Mouse (Mus musculus) cerebellum, adult 9-11 months (tissue): Measurements from ENCODE around the gene Bbs9.

Experiments
- DNase-seq: peaks from one replicate; pipeline ENCODE4 v3.0.0; 2022

Bbs9 gene

GRCm38 (mm10) chr9:22539546-22539945, 64.0 kb downstream of the Bbs9 start:
- no peak for DNase-seq

DNA sequence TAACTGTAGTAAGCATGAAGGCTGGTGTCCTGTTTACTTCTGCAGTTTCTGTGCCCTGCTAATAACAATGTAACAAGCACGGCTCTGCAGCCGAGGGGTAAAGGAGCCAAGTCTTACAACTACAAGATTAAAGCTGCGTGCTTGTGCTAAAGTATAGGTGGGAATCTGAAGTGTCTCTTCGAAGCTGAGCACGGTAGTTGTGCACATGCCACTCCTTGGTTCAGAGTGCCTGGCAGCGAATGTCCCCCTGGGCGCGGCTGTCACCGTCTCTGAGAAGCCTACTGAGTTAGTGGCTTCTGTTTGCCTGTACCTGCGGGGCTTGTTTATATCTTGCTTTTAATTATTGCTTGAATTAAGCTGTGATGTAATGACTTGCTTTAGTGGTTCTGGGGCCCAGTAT, 65.6 kb downstream of the Bbs9 start:
- no peak for DNase-seq

DNA sequence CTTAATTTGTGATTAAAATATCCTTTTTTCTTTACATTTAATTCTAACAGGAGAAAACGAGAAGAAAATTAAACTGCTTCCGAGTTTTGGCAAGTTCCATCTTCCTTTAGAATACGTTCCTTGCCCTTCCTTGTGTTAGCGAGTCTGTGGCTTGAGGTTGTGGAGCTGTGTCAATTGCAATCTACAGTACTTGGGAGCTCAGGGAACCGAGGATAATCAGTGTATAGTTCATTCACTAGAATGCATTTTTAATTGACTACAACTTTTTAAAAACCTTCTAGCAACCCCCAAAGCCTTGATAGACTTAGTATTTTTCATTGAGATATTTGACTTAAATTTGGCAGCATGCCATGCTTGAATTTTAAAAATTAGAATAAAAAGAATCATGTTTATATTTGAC, 68.0 kb downstream of the Bbs9 start:
- DNase-seq = no peak

DNA sequence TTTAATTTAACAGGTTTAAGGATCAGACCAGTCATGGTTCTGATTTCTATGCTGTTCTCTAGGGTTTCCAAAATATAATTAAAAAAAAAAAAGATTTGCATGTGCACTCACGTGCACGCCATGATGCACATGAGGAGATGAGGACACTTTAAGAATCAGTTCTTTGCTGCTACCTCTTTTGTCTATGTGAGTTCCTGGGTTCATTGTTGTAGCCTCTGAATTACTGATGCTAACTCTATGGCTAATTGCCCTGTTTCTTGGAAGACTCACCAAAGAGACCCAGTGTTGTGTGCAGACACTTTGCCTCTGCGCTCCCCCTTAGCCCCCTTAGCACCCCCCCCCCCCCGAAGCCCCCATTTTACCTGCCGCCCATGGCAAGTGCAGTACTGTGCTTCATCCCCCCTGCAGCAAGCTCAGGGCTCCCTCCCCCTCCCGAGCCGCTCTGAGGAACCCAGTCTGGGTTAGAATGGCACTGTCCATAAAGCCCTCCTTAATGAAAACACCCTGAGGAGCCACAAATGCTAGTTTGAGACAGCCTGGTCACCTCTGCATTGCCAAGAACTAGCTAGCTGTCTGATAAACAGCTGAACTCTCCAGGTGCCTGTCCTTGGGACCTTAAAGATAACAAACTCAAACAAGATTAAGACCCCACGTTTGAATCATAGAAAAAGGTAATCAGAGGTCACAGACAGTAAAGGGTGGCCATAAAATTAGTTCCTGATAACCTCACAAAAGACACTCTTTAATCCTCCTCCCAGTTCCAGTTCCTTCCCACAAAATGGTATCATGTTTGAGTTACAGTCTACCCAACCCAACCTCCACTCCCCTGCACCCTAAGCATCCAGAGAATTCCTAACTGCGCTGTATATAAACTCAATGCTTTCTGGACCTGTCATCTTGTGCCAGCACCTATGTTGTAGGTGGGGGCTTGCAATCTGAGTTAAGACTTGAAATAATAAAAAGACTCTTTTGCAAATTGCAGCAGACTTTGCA, 69.1 kb downstream of the Bbs9 start:
- DNase-seq = no peak

DNA sequence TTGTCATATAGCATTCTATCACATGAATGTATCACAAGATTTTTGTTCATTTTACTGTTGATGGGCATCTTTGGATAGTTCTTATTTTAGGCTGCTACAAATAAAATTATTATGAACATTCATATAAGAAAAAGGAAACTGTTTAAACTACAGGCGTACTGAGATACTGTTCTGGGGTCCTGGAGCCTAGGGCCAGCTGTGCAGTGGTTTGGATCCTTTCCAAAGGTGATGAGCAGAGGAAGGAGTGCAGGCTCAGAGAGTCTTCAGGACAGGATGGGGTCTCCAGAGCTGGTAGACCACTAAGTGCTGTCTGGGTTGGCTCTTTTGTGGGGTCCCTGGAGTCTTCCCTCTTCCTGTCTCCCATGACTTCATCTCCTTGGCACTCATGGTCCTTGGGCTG, 75.8 kb downstream of the Bbs9 start:
- no peak for DNase-seq

- no peak for DNase-seq
Measured at GRCm38 (mm10) chr9:22556076-22556475, 80.6 kb downstream of the Bbs9 start.

GRCm38 (mm10) chr9:22557467-22557866, 82.0 kb downstream of the Bbs9 start:
- peak; percentile 27 for DNase-seq

DNA sequence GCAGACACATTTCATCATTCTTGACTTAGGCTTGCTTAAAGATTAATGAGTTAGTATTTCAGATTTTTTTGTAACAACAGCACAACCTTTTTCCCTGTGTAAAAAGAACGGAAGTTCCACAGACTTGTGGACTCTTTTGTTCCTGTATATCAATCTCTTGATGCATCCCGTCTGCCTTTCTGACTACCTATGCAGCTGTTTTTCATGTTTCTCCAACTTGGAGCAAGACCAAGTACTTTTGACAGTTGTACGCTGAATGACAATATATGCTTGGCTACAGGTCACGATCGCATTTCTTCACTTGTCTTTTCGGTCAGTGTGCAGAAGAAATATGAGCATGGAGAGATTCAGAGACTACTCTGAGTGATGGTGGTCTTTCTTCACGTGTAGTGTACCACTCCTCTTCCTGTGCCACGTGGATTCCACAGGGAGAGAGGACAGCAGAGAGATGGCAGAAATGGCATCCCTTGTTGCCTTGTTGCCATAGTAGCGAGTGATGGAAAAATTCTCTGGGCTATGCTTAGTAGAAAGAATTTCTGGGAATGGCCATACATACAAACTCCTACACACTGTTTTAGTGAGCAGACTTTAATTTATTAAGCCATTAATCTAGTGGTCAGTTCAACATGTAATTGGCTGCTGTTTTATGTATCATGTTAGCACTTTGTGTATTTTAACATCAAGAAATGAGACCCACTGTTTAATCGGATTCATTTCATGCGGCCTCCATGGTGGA, 88.3 kb downstream of the Bbs9 start:
- no peak for DNase-seq

DNA sequence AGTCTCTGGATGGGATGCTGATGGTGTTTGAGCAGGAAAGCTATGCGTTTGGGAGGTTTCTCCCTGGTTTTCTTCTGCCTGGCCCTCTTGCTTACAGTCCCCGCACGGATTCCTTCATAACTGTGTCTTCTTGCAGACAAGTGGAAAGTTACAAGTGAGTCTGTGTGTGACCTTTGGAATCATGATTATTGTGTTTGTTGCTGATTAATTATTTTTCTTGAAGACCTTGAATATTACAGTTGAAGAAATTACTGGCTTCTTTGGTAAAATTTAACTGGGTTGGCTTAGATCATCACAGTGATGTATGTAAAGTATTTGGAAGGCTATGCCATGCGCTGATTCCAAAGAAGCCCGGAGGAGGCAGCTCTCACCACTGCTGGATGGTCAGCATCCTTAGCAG, 92.2 kb downstream of the Bbs9 start:
- no peak for DNase-seq

DNA sequence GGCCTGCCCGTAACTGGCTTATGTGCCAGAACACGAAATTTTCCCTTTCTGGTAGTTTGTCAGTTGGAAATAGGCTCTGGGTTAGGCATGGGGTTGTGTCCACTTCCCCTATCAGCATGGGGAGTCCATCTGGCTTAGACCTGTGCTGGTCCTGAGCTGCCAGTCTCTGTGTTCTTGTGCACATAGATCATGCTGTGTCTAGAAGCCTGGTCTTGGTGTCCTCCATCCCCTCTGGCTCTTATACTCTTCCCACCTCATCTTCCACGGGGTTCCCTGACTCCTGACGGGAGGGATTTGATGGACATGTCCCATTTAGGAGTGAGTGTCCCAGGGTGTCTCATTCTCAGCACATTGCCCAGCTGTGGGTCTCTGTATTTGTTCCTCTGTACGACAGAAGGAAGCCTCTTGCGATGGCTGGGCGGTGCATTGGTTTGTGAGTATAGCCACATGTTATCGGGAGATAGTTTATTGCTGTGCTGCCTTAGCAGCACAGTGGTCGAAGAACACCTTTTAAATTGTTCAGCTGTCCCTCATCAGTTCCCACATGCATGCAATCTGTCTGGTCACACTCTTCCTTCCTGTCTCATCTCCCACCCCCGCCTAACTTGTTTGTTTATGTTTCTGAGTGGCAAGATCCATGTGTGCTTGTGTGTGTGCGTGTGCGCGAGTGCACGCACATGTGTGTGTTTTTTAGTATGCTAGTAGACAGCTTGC, 101.1 kb downstream of the Bbs9 start:
- no peak for DNase-seq

GRCm38 (mm10) chr9:22578266-22578665, 102.8 kb downstream of the Bbs9 start:
- DNase-seq = no peak

DNA sequence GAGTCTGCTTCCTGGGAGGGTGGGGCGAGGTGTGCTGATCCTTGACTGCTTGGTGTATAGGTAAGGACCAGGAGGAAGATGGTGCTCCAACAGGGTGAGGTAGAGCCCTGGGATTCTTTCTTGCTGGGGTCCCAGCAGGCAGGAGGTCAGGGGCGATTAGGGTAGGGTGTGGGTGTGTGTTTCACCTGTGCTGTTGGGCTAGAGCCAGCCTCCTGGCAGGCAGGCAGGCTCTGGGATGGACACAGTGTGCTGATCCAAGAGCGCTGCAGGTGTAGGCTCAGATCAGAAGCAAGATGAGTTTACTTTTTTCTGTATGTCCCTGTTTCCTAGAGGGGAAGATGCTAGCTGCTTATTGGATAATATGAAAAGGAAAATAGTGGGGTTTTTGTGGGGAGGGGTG, 108.7 kb downstream of the Bbs9 start:
- peak; percentile 19 for DNase-seq

- DNase-seq = no peak
Measured at GRCm38 (mm10) chr9:22593032-22593431, 117.5 kb downstream of the Bbs9 start.

DNA sequence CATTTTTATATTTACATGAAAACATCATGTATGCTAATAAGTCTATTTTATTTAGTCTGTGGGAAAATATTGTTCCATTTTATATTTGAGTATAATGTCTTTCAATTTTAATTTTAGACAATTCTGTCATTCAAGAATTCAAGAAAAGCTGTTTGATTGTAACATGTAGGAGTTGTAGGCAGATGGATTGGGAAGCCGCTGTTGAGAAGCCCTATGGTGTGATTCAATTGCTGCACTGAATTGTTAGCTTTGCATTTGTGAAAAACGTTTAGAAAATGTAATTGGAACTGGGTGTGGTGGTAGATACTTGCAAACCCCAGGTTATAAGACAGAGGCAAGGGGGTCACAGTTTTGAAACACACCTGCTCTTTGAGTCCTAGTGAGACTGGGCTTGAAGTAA, 121.1 kb downstream of the Bbs9 start:
- no peak for DNase-seq

DNA sequence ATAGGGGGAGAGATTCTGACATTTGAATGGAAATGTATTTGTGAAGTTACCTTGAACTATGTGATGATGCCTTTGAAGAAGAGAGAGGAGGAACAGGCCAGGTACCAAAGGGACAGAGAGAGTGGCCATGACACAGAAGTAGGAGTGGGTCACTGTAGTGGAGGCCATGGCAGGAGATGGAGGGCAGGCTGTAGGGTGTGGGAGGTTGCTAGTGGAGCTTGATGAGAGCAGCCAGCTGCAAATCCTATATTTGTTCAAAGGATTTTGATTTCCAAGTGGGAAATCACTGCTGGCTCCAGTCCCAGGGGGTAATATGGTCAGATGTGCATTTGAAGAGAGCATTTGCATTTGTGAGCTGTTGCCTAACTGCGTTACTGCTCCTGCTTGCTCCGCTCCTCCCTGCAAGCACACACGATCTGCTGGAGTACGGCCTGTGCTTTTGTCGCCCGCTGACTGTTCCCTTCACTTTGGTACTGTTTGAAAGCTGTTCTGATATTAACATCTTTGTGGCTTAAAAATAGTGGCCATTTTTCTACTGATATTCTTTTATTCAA, 137.8 kb downstream of the Bbs9 start:
- no peak for DNase-seq

GRCm38 (mm10) chr9:22619245-22619644, 143.7 kb downstream of the Bbs9 start:
- no peak for DNase-seq

GRCm38 (mm10) chr9:22624966-22625365, 149.5 kb downstream of the Bbs9 start:
- DNase-seq = peak; percentile 5

DNA sequence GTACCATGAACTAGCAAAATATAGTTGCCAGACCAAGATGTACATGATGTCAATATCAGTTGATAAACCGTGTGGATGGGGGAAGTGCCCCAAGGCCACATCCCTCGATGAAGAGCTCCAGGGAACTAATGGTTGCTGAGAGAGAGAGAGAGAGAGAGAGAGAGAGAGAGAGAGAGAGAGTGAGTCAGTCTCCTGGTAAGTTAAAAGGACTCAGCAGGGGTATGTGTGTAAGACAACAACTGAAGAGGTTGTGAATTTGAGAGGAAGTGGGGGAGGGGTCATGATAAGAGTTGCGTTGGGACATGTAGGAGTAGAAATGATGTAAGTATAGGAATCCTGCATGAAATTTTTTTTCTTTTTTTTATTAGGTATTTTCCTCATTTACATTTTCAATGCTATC, 150.5 kb downstream of the Bbs9 start:
- no peak for DNase-seq

DNA sequence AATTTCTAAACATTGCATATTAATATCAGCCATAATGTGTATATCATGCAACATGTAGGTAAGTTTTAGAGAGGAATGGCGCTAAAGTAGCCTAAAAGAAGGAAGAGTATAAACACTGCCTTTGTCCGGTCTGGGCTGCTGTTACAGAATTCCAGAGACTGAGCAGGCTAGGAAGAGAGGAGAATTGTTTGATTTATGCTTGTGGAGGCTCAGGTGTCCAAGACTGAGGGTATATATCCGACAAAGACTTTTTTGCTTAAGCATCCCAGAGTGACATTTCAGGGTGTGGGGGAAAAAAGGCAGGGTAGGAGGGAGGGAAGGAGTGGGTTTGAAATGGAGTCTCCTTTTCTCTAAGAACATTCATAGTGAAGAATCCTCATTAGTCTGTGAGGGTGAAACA, 152.4 kb downstream of the Bbs9 start:
- no peak for DNase-seq

GRCm38 (mm10) chr9:22632800-22633485, 157.4 kb downstream of the Bbs9 start:
- no peak for DNase-seq

GRCm38 (mm10) chr9:22638502-22638901, 163.0 kb downstream of the Bbs9 start:
- DNase-seq = no peak

DNA sequence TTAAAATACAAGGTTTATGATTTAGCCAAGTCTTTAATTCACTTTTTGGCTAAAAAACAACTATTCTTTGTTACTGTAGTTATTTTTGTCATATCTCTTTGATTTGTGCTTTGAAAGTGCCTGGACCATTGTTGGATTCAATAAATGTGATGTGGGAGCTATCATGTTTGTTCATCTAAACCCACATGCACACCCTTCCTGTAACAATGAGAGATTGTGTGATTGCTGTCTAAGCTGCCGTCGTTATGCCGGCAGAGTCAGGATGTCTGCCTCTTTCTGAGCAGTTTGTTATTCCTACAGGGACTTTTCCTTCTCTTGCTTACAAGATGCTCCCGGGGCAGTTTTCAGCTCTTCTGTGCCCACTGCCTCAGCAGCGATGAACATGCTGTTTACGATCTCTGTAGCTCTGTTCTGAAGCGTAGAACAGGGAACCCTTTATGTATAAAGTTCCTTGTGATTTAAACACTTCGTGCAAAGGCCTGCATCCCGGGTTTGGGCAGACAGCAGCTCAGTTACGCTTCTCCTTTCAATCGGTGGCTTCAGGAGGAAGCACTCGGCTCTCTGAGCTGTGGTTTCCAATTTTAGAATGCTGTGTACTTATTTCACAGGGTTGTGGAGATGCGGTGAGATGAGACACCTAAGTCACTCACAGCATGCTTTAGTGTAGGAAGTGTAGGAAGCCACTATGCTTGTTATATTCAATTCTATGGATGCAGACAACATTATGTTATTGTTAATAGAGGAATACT, 165.3 kb downstream of the Bbs9 start:
- no peak for DNase-seq
